Mouse (Mus musculus) limb, embryonic 10.5 days (tissue): ENCODE results near the gene Shisal2a. TPM values are rescaled to one million over a fixed set of nuclear protein-coding genes. Genes with fewer than 3 reads are reported as not detected.

ENCODE experiments used
- DNase-seq: peaks from one replicate; pipeline ENCODE4 v3.0.0-alpha.2; 2017; ENCODE audit warnings: low spot score
- H3K27ac ChIP-seq: fragments of 300-500 bp; sonication (generic); 2 replicates; pipeline ENCODE4 v1.5.1; 2016; ENCODE audit warnings: mild to moderate bottlenecking
- H3K27me3 ChIP-seq: fragments of 300-500 bp; sonication (generic); 2 replicates; pipeline ENCODE4 v1.6.1; 2016; ENCODE audit warnings: low read depth, mild to moderate bottlenecking; ENCODE audit not compliant: poor library complexity, severe bottlenecking
- H3K36me3 ChIP-seq: fragments of 300-500 bp; sonication (generic); 2 replicates; pipeline ENCODE4 v1.6.1; 2016; ENCODE audit warnings: mild to moderate bottlenecking, moderate library complexity
- H3K4me1 ChIP-seq: fragments of 300-500 bp; sonication (generic); 2 replicates; pipeline ENCODE4 v1.6.1; 2016
- H3K4me3 ChIP-seq: fragments of 300-500 bp; sonication (generic); 2 replicates; pipeline ENCODE4 v1.5.1; 2016; ENCODE audit warnings: mild to moderate bottlenecking, moderate library complexity
- H3K9me3 ChIP-seq: fragments of 300-500 bp; sonication (generic); replicated peaks from 2 replicates; pipeline ENCODE4 v1.6.1; 2016; ENCODE audit warnings: mild to moderate bottlenecking
- WGBS: fragments of 180-500 bp; shearing (Covaris S2); methylation state at CpG from one replicate; pipeline ENCODE4 v1.1.7; 2016; 5-methylcytosine and 5-hydroxymethylcytosine counted together
- polyA plus RNA-seq: library from polyadenylated mRNA; unstranded; fragments of >200 nt; fragmentation: Nextera tagmentation; extraction: Ambion mirVana; gene quantifications from 2 replicates; pipeline ENCODE4 v1.2.1, GENCODE M21; 2016

The Shisal2a gene
- 1.5 and 5.6 TPM in 2 replicates for polyA plus RNA-seq

DNA sequence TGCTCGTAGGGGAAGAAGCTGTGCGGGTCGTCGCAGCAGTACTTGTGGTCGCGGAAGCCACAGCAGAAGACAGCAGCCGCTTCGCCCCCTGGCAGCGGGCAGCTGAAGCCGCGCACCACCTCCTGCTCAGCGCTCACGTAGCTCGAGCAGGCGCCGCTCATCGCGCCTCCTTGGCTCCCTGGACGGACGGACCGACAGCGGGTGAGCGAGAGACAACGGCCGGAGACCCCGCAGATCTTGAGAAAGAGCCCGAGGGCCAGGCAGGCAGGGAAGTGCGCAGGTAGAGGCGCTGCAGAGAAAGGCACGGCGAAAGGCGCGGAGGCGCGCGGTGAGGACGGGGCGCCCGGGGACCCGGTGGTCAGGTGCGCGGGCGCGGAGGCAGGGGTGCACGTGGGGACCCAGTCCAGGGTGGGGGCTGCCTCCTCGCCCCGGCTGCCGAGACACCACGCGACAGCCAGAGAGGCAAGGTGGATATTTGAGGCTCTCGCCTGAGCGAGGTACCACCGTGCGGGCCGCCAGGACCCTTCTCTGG lies at the start of gene Shisal2a:
Gene Shisal2a (minus strand): TSS at position 167 of the 532 bp plus-strand sequence.
- peak; percentile 68 for DNase-seq
- Histone ChIP-seq H3K27ac (peak within 1 kb of the TSS; percentile 90), H3K9me3 (no peaks in the 10 kb centered on the region), H3K4me1 (peaks cover 49% of the 10 kb centered on the region), H3K4me3 (peak within 1 kb of the TSS; percentile 59), H3K36me3 (no peaks in the 10 kb centered on the region), H3K27me3 (peaks cover 40% of the 10 kb centered on the region)
- 1% methylated on average over 55 of the region's 55 CpGs for WGBS

DNA sequence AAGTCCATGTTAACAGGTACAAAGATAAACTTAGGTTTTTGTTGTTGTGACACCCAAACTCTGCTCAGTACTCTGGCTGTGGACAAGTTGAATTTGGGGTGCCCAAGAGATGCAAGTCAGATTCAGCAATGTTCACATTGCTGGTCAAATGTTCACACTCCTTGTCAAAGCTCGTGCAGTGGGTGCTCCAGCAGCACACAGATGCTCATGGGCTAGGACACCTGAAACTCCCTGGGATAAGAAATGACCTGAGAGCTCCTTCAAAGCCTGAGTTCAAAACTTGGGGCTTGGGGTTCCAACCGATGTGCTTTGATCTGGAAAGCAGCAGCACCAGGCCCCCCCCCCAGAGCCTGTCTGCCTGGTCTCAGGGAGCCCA lies 48.4 kb upstream of the Shisal2a start:
- Histone ChIP-seq H3K4me1 (peaks cover 76% of the 10 kb centered on the region), H3K4me3 (peak overlapping the region; percentile 14; the same call in 1 of the 2 replicates), H3K27me3 (no peaks in the 10 kb centered on the region)

DNA sequence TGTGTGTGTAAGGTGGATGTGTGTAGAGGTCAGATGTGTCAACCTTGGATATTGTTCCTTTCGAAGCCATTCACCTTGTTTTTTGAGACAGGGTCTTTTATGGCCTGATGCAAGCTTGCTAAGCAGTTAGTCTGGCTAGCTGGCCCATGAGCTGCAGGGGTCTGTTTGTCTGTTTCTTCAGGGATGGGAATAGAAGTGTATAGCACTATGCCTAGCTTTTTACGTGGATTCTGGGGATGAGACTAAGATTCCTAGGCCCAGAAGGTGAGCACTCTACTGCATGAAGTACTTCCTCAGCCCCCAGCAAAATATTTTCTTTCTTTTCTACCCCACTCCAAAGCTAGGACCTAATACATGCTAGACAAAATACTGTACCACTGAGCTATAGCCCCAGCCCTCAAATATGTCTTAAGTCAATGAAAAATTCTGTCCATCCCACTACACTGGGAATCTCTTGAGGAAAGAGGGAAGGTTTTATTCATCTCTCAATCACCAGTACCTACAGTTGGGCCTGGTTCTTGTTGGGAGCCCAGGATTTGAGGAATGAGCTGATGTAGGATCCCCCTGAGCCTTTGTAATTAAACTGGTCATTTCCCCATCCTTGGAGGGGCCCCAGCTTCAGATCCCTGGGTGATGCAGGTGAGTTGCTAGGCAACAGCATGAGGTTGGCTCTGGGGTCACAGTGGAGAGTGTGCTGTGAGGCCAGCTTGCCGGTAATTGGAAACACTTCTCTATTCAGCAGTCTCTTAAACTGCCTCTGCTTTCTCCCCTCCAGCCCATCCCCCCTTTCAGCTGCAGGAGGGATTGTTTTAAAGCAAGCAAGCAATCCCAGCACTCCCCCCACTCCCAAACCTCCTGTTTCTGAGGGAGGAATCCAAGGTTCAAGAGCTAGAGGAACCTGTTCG lies 47.8 kb upstream of the Shisal2a start:
- Histone ChIP-seq H3K27me3 (no peaks in the 10 kb centered on the region), H3K4me1 (peaks cover 74% of the 10 kb centered on the region), H3K4me3 (peak overlapping the region; percentile 14; the same call in 1 of the 2 replicates)

More for the DNA sequence above, 48.4 kb upstream of the Shisal2a start:
- Histone ChIP-seq H3K36me3 (no peaks in the 10 kb centered on the region), H3K27ac (peak overlapping the region; percentile 92), H3K9me3 (no peaks in the 10 kb centered on the region)
- 26% methylated on average over 2 of the region's 2 CpGs for WGBS
- DNase-seq = no peak

DNA sequence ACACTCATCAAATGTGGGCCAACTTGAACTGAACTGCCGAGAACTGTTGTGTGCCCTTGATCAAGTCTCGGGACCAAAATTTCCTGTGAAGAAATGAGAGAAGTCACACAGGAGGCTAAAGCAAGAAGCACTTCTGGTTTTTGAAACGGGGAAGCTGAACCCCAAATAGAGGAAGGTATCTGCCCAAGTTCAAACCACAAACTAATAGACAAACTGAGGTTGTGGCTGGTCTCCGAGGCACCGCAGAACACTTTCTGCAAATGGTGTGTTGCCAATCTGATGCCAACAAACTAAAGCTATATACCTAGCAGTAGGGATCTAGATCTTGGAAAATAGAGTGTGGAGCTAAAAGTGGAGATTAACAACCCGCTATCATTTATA lies 45.2 kb upstream of the Shisal2a start:
- no peak for DNase-seq

More for the DNA sequence above, 47.8 kb upstream of the Shisal2a start:
- 25% methylated on average over 4 of the region's 4 CpGs for WGBS
- DNase-seq = peak; percentile 87
- Histone ChIP-seq H3K36me3 (no peaks in the 10 kb centered on the region), H3K27ac (peak overlapping the region; percentile 92), H3K9me3 (no peaks in the 10 kb centered on the region)

DNA sequence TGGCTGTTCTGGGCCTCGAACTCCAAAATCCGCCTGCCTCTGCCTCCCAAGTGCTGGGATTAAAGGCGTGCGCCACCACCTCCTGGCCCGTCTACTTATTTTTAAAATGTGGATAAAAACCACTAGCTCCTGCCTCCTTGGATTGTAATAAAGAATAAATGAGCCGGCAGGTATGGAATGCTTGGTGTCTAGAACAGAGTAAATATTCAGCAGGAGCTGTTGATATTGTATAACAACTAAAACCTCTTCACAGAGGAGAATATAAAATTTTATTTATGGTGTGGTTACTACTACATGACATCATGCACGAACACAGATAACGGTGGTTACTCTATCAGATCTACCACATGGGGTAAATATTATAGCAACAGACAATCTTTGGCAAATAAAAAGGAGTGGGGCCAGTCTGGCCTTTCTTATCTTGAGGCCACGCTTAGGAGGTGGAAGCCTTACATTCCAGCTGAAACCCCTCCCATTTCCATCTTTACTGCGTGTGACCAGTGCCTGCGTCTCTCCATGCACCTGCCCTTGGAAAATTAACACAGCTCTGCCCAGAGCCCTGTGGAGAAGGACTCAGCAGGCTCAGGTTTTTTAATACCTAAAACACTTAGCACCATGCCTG lies 44.7 kb upstream of the Shisal2a start:
- H3K4me3 ChIP-seq = no peak overlapping the region
- H3K36me3 ChIP-seq = no peaks in the 10 kb centered on the region
- H3K9me3 ChIP-seq = no peaks in the 10 kb centered on the region
- peak overlapping the region; percentile 20; the same call in 1 of the 2 replicates for H3K27ac ChIP-seq
- DNase-seq = no peak
- 79% methylated on average over 11 of the region's 11 CpGs for WGBS
- H3K27me3 ChIP-seq = no peaks in the 10 kb centered on the region
- H3K4me1 ChIP-seq = peaks cover 54% of the 10 kb centered on the region

More for the DNA sequence above, 45.2 kb upstream of the Shisal2a start:
- H3K9me3 ChIP-seq = no peaks in the 10 kb centered on the region
- no peaks in the 10 kb centered on the region for H3K36me3 ChIP-seq
- peak overlapping the region; percentile 20; the same call in 1 of the 2 replicates for H3K27ac ChIP-seq
- no peak overlapping the region for H3K4me3 ChIP-seq
- WGBS = 85% methylated on average over 6 of the region's 6 CpGs
- peaks cover 58% of the 10 kb centered on the region for H3K4me1 ChIP-seq
- no peaks in the 10 kb centered on the region for H3K27me3 ChIP-seq

DNA sequence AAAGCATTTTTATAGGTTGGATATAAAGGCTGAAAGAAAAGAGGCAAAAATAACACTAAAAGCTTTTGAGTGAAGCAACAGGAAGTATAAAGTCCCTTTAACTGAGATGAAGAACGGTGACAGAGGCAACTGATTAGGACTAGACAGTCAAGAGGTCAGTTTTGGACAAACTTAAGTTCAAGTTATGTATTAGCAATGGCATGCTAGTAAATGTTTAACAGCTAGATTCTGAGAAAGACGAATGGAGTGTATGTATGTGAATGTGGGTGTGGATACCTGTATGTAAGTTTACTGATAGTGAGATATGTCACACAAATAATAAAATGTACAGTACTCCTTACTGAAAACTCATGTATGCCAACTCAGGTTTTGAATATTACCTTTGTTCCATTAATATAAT lies 41.4 kb upstream of the Shisal2a start:
- no peaks in the 10 kb centered on the region for H3K27me3 ChIP-seq
- peaks cover 26% of the 10 kb centered on the region for H3K4me1 ChIP-seq
- no peaks in the 10 kb centered on the region for H3K9me3 ChIP-seq
- H3K36me3 ChIP-seq = no peaks in the 10 kb centered on the region
- H3K4me3 ChIP-seq = no peak overlapping the region
- 0 out of 2 replicates have a peak overlapping the region, but pooled peaks have one; percentile 14 for H3K27ac ChIP-seq
- DNase-seq = no peak
- 83% methylated on average over 2 of the region's 2 CpGs for WGBS

DNA sequence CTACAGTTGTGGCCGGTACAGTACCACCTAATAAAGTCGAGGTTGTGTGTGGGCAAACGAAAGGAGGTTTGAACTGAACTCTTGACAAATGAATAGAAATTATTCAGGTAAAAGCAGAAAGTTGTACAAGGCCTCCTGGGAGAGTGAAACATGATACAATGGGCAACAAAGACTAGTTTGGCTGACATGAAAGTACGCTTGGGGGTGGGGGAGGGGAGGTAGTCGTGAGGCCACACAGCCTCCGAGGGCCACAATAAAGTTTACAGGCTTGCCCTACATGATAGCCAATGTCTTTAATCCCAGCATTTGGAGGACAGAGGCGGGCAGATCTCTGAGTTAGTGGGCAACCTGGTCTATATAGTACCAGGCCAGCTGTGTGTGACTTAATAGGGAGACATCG lies 24.5 kb upstream of the Shisal2a start:
- DNase-seq = peak; percentile 57
- peaks cover 8% of the 10 kb centered on the region for H3K36me3 ChIP-seq
- no peaks in the 10 kb centered on the region for H3K9me3 ChIP-seq
- no peaks in the 10 kb centered on the region for H3K27me3 ChIP-seq
- H3K27ac ChIP-seq = peak overlapping the region; percentile 93
- H3K4me1 ChIP-seq = peaks cover 31% of the 10 kb centered on the region
- H3K4me3 ChIP-seq = no peak overlapping the region
- 31% methylated on average over 8 of the region's 8 CpGs for WGBS

DNA sequence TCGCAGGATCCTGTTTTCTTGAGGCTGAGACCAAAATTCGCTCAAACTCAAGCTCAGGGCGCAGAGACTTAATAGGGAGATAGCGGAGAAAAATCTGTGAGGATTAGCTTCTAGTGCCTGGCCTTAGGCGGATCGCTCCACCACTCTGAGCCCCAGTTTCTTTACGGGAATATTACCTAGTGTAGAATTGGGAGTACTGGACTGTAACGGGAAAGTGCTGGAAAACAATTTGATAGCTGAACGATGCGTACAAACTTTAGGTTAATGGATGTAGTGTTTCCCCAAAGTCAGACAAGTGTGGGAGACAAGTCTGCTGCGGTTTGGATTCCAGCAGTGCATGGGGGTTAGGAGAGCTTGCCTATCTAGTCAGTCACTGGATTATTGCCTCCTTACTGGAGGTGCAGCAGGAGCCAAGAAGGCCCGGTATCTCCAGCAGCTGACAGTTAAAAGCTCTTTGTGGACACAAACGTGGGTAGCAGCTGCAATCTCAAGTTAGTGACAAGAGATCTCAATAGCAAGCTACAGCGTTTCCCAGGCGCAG lies 23.8 kb upstream of the Shisal2a start, which contains the start of gene Gpx7:
Gene Gpx7 (minus strand): TSS at position 101 of the 541 bp plus-strand sequence.
- Histone ChIP-seq H3K36me3 (peaks cover 14% of the 10 kb centered on the region), H3K27ac (peak within 1 kb of the TSS; percentile 93), H3K9me3 (no peaks in the 10 kb centered on the region), H3K4me3 (peak within 1 kb of the TSS; percentile 55), H3K27me3 (no peaks in the 10 kb centered on the region), H3K4me1 (peaks cover 31% of the 10 kb centered on the region)
- 7% methylated on average over 15 of the region's 15 CpGs for WGBS
- DNase-seq = no peak

DNA sequence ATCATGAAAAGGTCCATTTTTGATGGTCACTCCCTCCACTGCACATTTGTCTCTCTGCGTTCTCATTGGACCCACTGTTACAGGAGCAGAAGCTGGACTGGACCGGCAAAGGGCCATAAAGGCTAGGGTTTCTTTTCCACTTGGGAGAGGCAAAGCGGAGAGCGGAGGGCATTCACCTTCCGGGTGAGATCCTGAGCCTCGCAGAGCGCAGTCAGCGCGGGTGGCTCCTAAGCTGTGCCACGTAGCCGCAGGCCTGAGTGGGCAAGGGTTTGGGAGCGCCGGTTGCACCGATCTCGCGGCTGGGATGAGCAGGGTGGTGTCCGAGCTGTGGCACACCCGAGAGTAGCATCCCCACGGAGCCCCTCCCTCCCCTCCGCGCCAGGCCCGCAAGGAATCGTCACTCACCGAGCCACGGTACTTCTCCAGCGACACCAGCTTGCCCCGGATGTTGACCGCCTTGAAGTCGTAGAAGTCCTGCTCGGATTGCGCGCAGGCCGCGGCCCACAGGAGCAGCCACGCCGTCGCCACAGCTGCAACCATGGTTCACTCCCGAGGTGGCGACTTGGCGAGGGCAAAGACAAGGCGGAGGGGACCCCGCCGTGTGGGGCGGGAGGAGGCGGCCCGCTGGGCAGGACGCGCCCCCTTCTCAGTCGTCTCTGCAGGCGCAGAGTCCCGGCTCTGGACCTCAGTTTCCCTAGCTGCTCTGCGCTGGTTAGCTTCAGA lies 23.1 kb upstream of the Shisal2a start:
- 2% methylated on average over 52 of the region's 52 CpGs for WGBS
- Histone ChIP-seq H3K27ac (peak overlapping the region; percentile 93), H3K9me3 (no peaks in the 10 kb centered on the region)

DNA sequence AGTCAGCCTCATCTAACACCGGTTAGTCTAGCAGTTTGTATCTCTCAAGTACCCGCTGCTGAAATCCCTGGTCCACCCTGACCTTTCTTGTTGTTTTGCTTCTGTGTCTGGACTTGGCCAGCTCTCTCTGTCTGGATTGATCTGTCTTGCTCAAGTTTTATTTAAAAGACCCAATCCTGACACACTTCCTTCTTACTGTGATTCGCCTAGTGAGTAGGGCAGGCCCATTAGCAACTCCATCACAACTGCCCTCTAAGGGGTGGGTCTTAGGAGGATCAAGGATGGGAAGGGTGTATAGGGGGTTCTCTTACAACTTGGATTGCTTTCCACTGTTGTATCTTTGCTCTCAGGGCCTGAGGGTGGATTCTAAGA lies 22.6 kb upstream of the Shisal2a start:
- 63% methylated on average over 3 of the region's 3 CpGs for WGBS
- Histone ChIP-seq H3K4me1 (peaks cover 31% of the 10 kb centered on the region), H3K27ac (peak overlapping the region; percentile 93), H3K9me3 (no peaks in the 10 kb centered on the region), H3K36me3 (peaks cover 24% of the 10 kb centered on the region), H3K27me3 (no peaks in the 10 kb centered on the region), H3K4me3 (peak overlapping the region; percentile 55)
- no peak for DNase-seq

More for the DNA sequence above, 23.1 kb upstream of the Shisal2a start:
- Histone ChIP-seq H3K36me3 (peaks cover 18% of the 10 kb centered on the region), H3K27me3 (no peaks in the 10 kb centered on the region), H3K4me1 (peaks cover 31% of the 10 kb centered on the region), H3K4me3 (peak overlapping the region; percentile 55)
- DNase-seq = peak; percentile 68

DNA sequence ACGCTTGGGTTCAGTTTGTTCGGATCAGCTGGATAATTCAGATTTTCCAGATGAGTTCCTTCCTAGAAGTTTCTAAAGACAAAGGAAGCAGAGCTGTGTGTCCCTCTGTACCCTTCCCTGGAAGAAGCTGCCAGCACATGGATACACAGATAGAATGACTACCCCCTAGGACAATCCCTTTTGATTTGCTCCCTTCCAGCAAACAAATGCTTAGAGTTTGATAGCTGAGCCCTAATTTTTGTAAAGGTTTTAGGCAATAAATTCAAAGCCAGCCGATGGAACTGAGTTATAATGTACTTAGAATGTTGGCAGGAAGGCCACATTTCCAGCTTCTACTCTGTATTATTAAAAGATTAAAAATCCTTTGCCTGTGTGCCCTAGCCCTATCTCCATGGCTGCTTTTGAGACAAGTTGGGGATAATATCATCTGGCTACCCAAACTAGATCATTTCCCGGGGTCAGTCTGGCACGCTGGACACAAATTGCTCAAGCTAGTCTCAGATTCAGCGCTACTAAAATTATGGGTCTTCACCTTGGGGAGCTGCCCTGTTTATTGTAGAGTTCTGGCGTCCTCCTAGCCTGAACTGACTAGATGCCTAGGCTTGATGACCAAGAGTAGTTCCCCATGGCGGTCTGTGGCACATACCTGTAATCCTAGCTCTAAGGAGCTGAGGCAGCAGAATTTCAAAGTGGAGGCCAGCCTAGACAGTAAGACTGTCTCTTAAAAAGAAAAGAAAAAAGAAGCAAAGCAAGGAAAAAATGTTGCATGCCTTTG lies 20.9 kb upstream of the Shisal2a start:
- Histone ChIP-seq H3K4me3 (no peak overlapping the region), H3K36me3 (peaks cover 38% of the 10 kb centered on the region), H3K27me3 (no peaks in the 10 kb centered on the region), H3K4me1 (peaks cover 31% of the 10 kb centered on the region), H3K27ac (no peak overlapping the region), H3K9me3 (no peaks in the 10 kb centered on the region)
- whole genome bisulfite sequencing = 95% methylated on average over 8 of the region's 8 CpGs
- no peak for DNase-seq
